In the genomic region with DNA sequence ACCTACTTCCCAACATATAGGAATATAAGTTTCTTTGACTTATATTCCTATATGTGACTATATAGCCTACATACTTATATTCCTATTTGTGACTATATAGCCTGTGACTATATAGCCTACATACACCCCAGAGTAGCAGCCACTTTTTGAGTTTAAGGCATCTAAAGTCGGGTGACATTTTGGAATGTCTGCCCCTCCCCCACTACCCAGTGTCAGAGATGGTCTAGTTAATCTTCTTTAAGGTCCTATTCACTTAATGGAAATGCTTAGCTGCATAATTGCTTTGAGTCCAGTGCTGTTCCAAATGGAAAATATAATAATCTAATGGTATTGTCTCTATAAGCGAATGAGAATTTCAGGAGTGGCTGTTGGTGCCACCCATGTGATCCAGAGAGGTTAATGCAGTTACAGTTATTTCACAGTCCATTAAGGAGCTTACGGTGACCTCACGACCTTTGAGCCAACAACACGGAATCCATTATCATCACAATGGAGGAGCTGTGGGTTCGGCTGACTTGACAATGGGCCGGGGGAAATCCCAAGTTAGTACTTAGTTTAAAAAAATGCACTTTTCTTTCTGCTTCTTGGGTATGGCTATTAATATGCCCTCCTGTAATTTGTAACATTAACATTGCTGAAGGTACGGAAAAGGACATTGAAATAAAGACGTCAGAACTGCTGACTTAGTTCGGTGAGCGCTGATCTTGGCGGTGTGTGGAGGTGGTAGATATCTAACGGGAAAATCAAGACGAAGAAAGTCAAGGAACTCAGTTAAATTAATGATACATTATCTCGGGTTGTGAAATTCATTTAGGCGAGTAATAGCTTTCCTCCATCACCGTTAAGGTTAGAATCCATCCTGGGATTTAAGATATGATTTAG, we compare ENCODE assay signal across 27 mouse cellular contexts. TPM values are rescaled to one million over a fixed set of nuclear protein-coding genes. Genes with fewer than 3 reads are reported as not detected.
DNase-seq lines count a peak whose midpoint lies in the region; ATAC-seq and TF ChIP-seq lines count a peak whose summit lies in the region.
"Had no signal": no experiment of that assay in that cellular context is flagged by ENCODE, and none has a peak within 500 bp of the region (broad histone marks: within the 10 kb centered on the region; RNA-seq: fewer than 3 reads in every experiment).

No protein-coding gene starts in this region.

- peaks cover 8% of the 10 kb centered on the region; the same call in 1 of the 2 replicates for H3K27me3 ChIP-seq in hindbrain, embryonic 11.5 days (ENCODE audit: control insufficient read depth, insufficient read depth, low read length)
- no peaks in the 10 kb centered on the region for H3K27me3 ChIP-seq in hindbrain, postnatal 0 days (ENCODE audit: insufficient read depth, low read length)
- H3K27me3 ChIP-seq in ES-Bruce4 (ENCODE audit: control insufficient read depth, insufficient read depth, low read length, poor library complexity, severe bottlenecking) = no peaks in the 10 kb centered on the region
- H3K27me3 ChIP-seq: Patski had no signal

- intact Hi-C loops in heart, postnatal 10 days (cut with DNase I) = no loop called here

- 19% methylated on average over 17 of the region's 17 CpGs for WGBS in hindbrain, embryonic 11.5 days
- 20% methylated on average over 17 of the region's 17 CpGs for WGBS in hindbrain, postnatal 0 days

- TF ChIP-seq EP300 in ES-Bruce4 (IDR thresholded peaks at IDR 0.05; ENCODE audit: insufficient read depth, low read depth, low read length) = peak; percentile 82

- H3K27ac ChIP-seq in hindbrain, embryonic 11.5 days (ENCODE audit: low read depth, low read length) = no peak overlapping the region
- no peak overlapping the region for H3K27ac ChIP-seq in hindbrain, postnatal 0 days
- H3K27ac ChIP-seq in ES-Bruce4 (ENCODE audit: insufficient read depth, low read length) = no peak overlapping the region
- H3K27ac ChIP-seq: gastrocnemius, adult 2 months; stomach, postnatal 0 days had no signal

- TF ChIP-seq POLR2A in ES-Bruce4 (IDR thresholded peaks at IDR 0.05; ENCODE audit: insufficient read depth, low read length) = no peak

- ATAC-seq in hindbrain, embryonic 11.5 days (ENCODE audit: low FRiP score) = peak; percentile 72
- ATAC-seq in hindbrain, postnatal 0 days = no peak
- ATAC-seq: Patski had no signal

- no peaks in the 10 kb centered on the region for H3K36me3 ChIP-seq in hindbrain, embryonic 11.5 days (ENCODE audit: control insufficient read depth, insufficient read depth, low read length)
- H3K36me3 ChIP-seq in hindbrain, postnatal 0 days (ENCODE audit: insufficient read depth, low read length) = no peaks in the 10 kb centered on the region
- no peaks in the 10 kb centered on the region for H3K36me3 ChIP-seq in ES-Bruce4 (ENCODE audit: control insufficient read depth, insufficient read depth, low read length, poor library complexity, severe bottlenecking)

- no peaks in the 10 kb centered on the region for H3K9me3 ChIP-seq in hindbrain, embryonic 11.5 days (ENCODE audit: control insufficient read depth, low read length)
- H3K9me3 ChIP-seq in hindbrain, postnatal 0 days (ENCODE audit: low read length) = no peaks in the 10 kb centered on the region
- H3K9me3 ChIP-seq in ES-Bruce4 (replicated peaks; ENCODE audit: control insufficient read depth, insufficient read depth, low read length, poor library complexity, severe bottlenecking) = no peaks in the 10 kb centered on the region

- H3K4me2 ChIP-seq in hindbrain, embryonic 11.5 days (replicated peaks; ENCODE audit: low read depth, low read length) = no peak overlapping the region
- no peak overlapping the region for H3K4me2 ChIP-seq in hindbrain, postnatal 0 days (ENCODE audit: low read depth, low read length)
- H3K4me2 ChIP-seq: heart, embryonic 11.5 days; liver, embryonic 11.5 days had no signal

- no peak overlapping the region for H3K9ac ChIP-seq in hindbrain, embryonic 11.5 days (ENCODE audit: low read depth, low read length)
- H3K9ac ChIP-seq in hindbrain, postnatal 0 days (replicated peaks; ENCODE audit: low read length) = no peak overlapping the region
- H3K9ac ChIP-seq in ES-Bruce4 (ENCODE audit: low read depth, poor library complexity, severe bottlenecking) = no peak overlapping the region

- H3K4me3 ChIP-seq in hindbrain, embryonic 11.5 days (ENCODE audit: low read depth, low read length) = no peak overlapping the region
- H3K4me3 ChIP-seq in hindbrain, postnatal 0 days (ENCODE audit: low read length) = no peak overlapping the region
- no peak overlapping the region for H3K4me3 ChIP-seq in ES-Bruce4 (ENCODE audit: low read depth, low read length)
- H3K4me3 ChIP-seq: gastrocnemius, adult 2 months; myocyte had no signal

- no peak for TF ChIP-seq CTCF in hindbrain, postnatal 0 days (IDR thresholded peaks at IDR 0.05; ENCODE audit: low read depth)
- no peak for TF ChIP-seq CTCF in ES-Bruce4 (IDR thresholded peaks at IDR 0.05; ENCODE audit: low read depth, low read length)

- DNase-seq in hindbrain, embryonic 11.5 days (ENCODE audit: low spot score) = peak; percentile 69
- no peak for DNase-seq in hindbrain, postnatal 0 days (ENCODE audit: low spot score)
- DNase-seq in WW6 (ENCODE audit: low read depth, low spot score) = peak; percentile 57
- peak; percentile 33 for DNase-seq in neural tube, embryonic 10.5 days (ENCODE audit: extremely low spot score, low spot score)
- DNase-seq in thymus, postnatal 4 days = no peak
- DNase-seq in kidney, adult 18-20 months = no peak
- DNase-seq in heart, postnatal 10 days = no peak
- DNase-seq: adrenal gland, postnatal 25 days; B cell, adult 2 months; cerebellum, adult 11-12 months; cerebellum, postnatal 14 days; gastrocnemius, adult 2 months; heart, postnatal 14 days; kidney, adult 11 months; kidney, postnatal 10 days; lung, adult 18-20 months; lung, postnatal 14 days had no signal

- H3K4me1 ChIP-seq in hindbrain, embryonic 11.5 days (replicated peaks; ENCODE audit: control insufficient read depth, insufficient read depth, low read length) = 0 out of 2 replicates have a peak, but pooled peaks cover 3% of the 10 kb centered on the region
- peaks cover 3% of the 10 kb centered on the region; the same call in 1 of the 2 replicates for H3K4me1 ChIP-seq in hindbrain, postnatal 0 days (ENCODE audit: insufficient read depth, low read length)
- H3K4me1 ChIP-seq in ES-Bruce4 (ENCODE audit: control insufficient read depth, insufficient read depth, low read length) = peaks cover 1% of the 10 kb centered on the region

RNA-seq across cellular contexts. Expression of gene D1Pas1, which starts 44.5 kb away (rescaled TPM):
- polyA plus RNA-seq in hindbrain, embryonic 11.5 days (2014; fragmentation: Nextera tagmentation; extraction: Ambion mirVana) = 0.06 TPM in 1 of 2 replicates, not detected in the other
- not detected in 2 replicates for total RNA-seq in hindbrain, postnatal 0 days (2014; rRNA removed)
- 0.14 TPM in 1 of 2 replicates, not detected in the other for polyA plus RNA-seq in hindbrain, postnatal 0 days (2015; fragmentation: Nextera tagmentation; extraction: Ambion mirVana)
- 2.3 and 2.5 TPM in 2 replicates for polyA plus RNA-seq in ES-Bruce4 (2011; ENCODE audit: insufficient read depth, insufficient read length, low read depth, missing spikeins)
- under 1 TPM; 0.12 to 0.30 TPM for total RNA-seq in heart, postnatal 10 days (2021)
- total RNA-seq: adrenal gland, postnatal 25 days; gastrocnemius, adult 2 months; granulocyte monocyte progenitor cell, adult 5-6 weeks; layer of hippocampus, adult 8-10 months; megakaryocyte, adult 5-6 weeks had no signal
- polyA plus RNA-seq: embryonic facial prominence, embryonic 11.5 days; myocyte; Patski; stomach, postnatal 0 days had no signal

Comparison
In these comparisons a context has a peak if more than half of its experiments do, and no peak if none do; other contexts are left out.
1. DNase-seq: peak in hindbrain, embryonic 11.5 days (single experiment), WW6 (single experiment) and neural tube, embryonic 10.5 days (single experiment); none in hindbrain, postnatal 0 days (single experiment), thymus, postnatal 4 days (single experiment), kidney, adult 18-20 months (single experiment) and heart, postnatal 10 days (0 of 2).